Mouse (Mus musculus) retina, adult 2 months (tissue): Measurements from ENCODE around the gene Cplx2.

Experiments used
- DNase-seq: peaks from one replicate; pipeline ENCODE4 v3.0.0-alpha.2; 2012; ENCODE audit warnings: low read depth, low spot score

Cplx2 gene

GRCm38 (mm10) chr13:54371049-54371386 lies at the start of gene Cplx2:
Gene Cplx2 (plus strand): TSS chr13:54371349.
- no peak for DNase-seq

- DNase-seq: no peak
Observed at GRCm38 (mm10) chr13:54322396-54323306, 48.5 kb upstream of the Cplx2 start.

GRCm38 (mm10) chr13:54323307-54324165 lies 47.6 kb upstream of the Cplx2 start:
- DNase-seq: no peak

GRCm38 (mm10) chr13:54324178-54324577 lies 47.0 kb upstream of the Cplx2 start:
- DNase-seq: no peak

GRCm38 (mm10) chr13:54325814-54326213 lies 45.3 kb upstream of the Cplx2 start:
- no peak for DNase-seq

GRCm38 (mm10) chr13:54326686-54327447 lies 44.3 kb upstream of the Cplx2 start:
- DNase-seq: no peak

GRCm38 (mm10) chr13:54328029-54328428 lies 43.1 kb upstream of the Cplx2 start:
- no peak for DNase-seq

- no peak for DNase-seq
Observed at GRCm38 (mm10) chr13:54328954-54329490, 42.1 kb upstream of the Cplx2 start.

- no peak for DNase-seq
Observed at GRCm38 (mm10) chr13:54331825-54332675, 39.1 kb upstream of the Cplx2 start.

GRCm38 (mm10) chr13:54332921-54333477 lies 38.1 kb upstream of the Cplx2 start:
- DNase-seq: no peak

- no peak for DNase-seq
Observed at GRCm38 (mm10) chr13:54337058-54337457, 34.1 kb upstream of the Cplx2 start.

- DNase-seq: no peak
Observed at GRCm38 (mm10) chr13:54337541-54337940, 33.6 kb upstream of the Cplx2 start.

- no peak for DNase-seq
Observed at GRCm38 (mm10) chr13:54338815-54339214, 32.3 kb upstream of the Cplx2 start.

- no peak for DNase-seq
Observed at GRCm38 (mm10) chr13:54345885-54346647, 25.1 kb upstream of the Cplx2 start.

GRCm38 (mm10) chr13:54348011-54348410 lies 23.1 kb upstream of the Cplx2 start:
- DNase-seq: no peak

- DNase-seq: no peak
Observed at GRCm38 (mm10) chr13:54349126-54349759, 21.9 kb upstream of the Cplx2 start.

GRCm38 (mm10) chr13:54357420-54357819 lies 13.7 kb upstream of the Cplx2 start:
- DNase-seq: no peak

GRCm38 (mm10) chr13:54359181-54359580 lies 12.0 kb upstream of the Cplx2 start:
- DNase-seq: no peak

- DNase-seq: no peak
Observed at GRCm38 (mm10) chr13:54364686-54365085, 6.5 kb upstream of the Cplx2 start.
